Mouse (Mus musculus) intestine, embryonic 14.5 days (tissue): ENCODE measurements around the gene Rgs16. TPM values are rescaled to one million over a fixed set of nuclear protein-coding genes. Genes with fewer than 3 reads are reported as not detected.
A peak's percentile ranks its signal among the peaks of the same experiment; 100 is the strongest.

ENCODE experiments used
- ATAC-seq: fragments of 200-750 bp; cut with Nextera tagmentation; replicated peaks from 2 replicates; pipeline ENCODE4 v1.8.0; 2017; ENCODE audit warnings: low read depth, moderate number of reproducible peaks, moderate TSS enrichment, moderate library complexity; ENCODE audit not compliant: low FRiP score, low TSS enrichment
- DNase-seq: peaks from one replicate; pipeline ENCODE4 v3.0.0-alpha.2; 2018; ENCODE audit warnings: low spot score
- H3K27ac ChIP-seq: fragments of 300-500 bp; sonication (generic); 2 replicates; pipeline ENCODE4 v1.5.1; 2014; ENCODE audit warnings: low read depth, mild to moderate bottlenecking, control low read depth
- H3K27me3 ChIP-seq: fragments of 300-500 bp; sonication (generic); replicated peaks from 2 replicates; pipeline ENCODE4 v1.6.1; 2014; ENCODE audit warnings: low read length, control low read depth; ENCODE audit not compliant: control insufficient read depth, insufficient read depth
- H3K36me3 ChIP-seq: fragments of 300-500 bp; sonication (generic); 2 replicates; pipeline ENCODE4 v1.6.1; 2014; ENCODE audit warnings: low read length, control low read depth; ENCODE audit not compliant: control insufficient read depth, insufficient read depth
- H3K4me1 ChIP-seq: fragments of 300-500 bp; sonication (generic); replicated peaks from 2 replicates; pipeline ENCODE4 v1.6.1; 2014; ENCODE audit warnings: low read length, control low read depth, mixed read lengths; ENCODE audit not compliant: control insufficient read depth, insufficient read depth
- H3K4me2 ChIP-seq: fragments of 300-500 bp; sonication (generic); 2 replicates; pipeline ENCODE4 v1.6.1; 2014; ENCODE audit warnings: low read length
- H3K4me3 ChIP-seq: fragments of 300-500 bp; sonication (generic); 2 replicates; pipeline ENCODE4 v1.5.1; 2014; ENCODE audit warnings: low read depth, low read length, control low read depth, mixed read lengths
- H3K9ac ChIP-seq: fragments of 300-500 bp; sonication (generic); 2 replicates; pipeline ENCODE4 v1.6.1; 2014; ENCODE audit warnings: mild to moderate bottlenecking, low read length
- H3K9me3 ChIP-seq: fragments of 300-500 bp; sonication (generic); 2 replicates; pipeline ENCODE4 v1.6.1; 2016; ENCODE audit warnings: low read length, control low read depth; ENCODE audit not compliant: control insufficient read depth
- WGBS: fragments of 180-500 bp; shearing (Covaris S2); extraction: QIAGEN DNeasy Blood & Tissue Kit; methylation state at CpG from one replicate; pipeline ENCODE4 v1.1.7; 2014; 5-methylcytosine and 5-hydroxymethylcytosine counted together
- polyA plus RNA-seq: library from polyadenylated mRNA; unstranded; fragments of >200 nt; fragmentation: Nextera tagmentation; extraction: Ambion mirVana; gene quantifications from 2 replicates; pipeline ENCODE4 v1.2.1, GENCODE M21; 2014

Rgs16 gene
- polyA plus RNA-seq, 1 experiment from 2014 or later, result 2.7 TPM

DNA sequence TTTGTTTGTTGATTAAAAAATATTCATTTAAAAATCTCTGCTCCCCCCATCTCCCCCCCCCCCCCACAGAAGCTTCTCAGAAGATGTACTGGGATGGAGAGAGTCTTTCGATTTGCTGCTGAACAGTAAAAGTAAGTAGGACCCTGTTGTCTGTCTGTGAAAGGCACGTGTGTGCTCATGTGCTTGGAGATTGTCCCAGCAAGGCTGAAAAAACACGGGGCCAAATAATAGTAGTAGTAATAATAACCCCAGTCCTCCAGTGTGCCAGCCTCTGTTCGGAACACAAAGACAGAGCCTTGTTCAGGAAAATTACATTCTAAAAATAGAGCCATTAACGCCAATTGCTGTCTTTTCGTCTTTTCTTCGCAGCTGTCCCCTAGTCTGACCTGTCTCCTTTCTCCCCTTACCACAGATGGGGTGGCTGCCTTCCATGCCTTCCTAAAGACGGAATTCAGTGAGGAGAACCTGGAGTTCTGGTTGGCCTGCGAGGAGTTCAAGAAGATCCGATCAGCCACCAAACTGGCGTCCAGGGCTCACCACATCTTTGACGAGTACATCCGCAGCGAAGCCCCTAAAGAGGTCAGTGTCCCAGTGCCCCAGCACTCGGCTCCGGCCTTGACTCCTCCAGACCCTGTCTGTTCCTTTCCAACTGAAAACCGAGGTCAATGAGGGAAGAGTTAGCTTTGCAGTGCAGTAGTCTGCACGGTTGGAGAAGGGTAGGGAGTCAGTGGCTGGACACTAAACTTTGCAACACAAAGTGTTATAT, 1.6 kb downstream of the Rgs16 start:
- H3K36me3 ChIP-seq, result no peaks in the 10 kb centered on the region
- peak overlapping the region; percentile 40; the same call in 1 of the 2 replicates for H3K4me3 ChIP-seq
- H3K9me3 ChIP-seq, result no peaks in the 10 kb centered on the region
- H3K27ac ChIP-seq, result no peak overlapping the region
- DNase-seq, result no peak
- peaks cover 5% of the 10 kb centered on the region; the same call in 1 of the 2 replicates for H3K4me1 ChIP-seq
- whole genome bisulfite sequencing, result 71% methylated on average over 18 of the region's 18 CpGs
- H3K4me2 ChIP-seq, result peak overlapping the region; percentile 68
- H3K27me3 ChIP-seq, result peaks cover 43% of the 10 kb centered on the region
- H3K9ac ChIP-seq, result no peak overlapping the region
- no peak for ATAC-seq

DNA sequence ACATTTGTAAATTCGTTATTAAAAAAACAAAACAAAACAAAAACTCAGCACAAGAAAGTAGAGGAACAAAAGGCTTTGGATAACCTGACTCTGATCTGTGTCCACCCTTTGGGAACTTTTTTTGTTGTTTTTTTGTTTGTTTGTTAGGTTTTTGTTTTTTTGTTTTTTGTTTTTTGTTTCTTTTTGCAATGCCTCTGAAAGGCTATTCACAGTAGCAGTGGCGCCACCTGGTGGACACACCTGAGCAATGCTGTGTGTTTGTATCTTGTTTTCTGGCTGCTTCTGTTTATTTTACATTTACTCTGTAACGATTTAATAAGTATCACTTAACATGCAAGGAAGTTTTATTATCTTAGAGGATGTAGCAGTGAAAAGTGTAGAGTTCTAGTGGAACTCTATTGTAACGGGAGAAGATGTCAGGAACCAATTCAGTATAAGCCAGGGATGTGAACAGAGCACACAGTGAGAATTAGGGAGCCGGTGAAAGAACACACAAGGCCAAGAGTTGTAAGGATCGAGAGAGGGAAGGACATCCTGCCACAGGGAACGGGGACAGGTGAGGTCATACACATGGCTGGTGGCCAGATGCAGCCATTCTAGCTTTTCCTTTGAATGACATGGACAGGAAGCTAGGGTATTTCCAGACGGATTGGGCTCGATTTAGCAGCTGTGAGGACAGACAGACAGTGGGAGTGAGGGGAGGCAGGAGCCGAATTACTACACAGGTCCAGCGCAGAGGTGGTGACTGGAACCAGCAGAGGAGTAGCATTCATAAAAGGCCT, 2.4 kb downstream of the Rgs16 start:
- Histone ChIP-seq H3K27ac (no peak overlapping the region), H3K36me3 (no peaks in the 10 kb centered on the region), H3K9me3 (no peaks in the 10 kb centered on the region), H3K4me1 (peaks cover 5% of the 10 kb centered on the region; the same call in 1 of the 2 replicates), H3K4me3 (no peak overlapping the region), H3K4me2 (0 out of 2 replicates have a peak overlapping the region, but pooled peaks have one; percentile 68), H3K9ac (no peak overlapping the region), H3K27me3 (peaks cover 42% of the 10 kb centered on the region)
- DNase-seq (peak; percentile 83), ATAC-seq (no peak)
- WGBS, result 59% methylated on average over 11 of the region's 11 CpGs

DNA sequence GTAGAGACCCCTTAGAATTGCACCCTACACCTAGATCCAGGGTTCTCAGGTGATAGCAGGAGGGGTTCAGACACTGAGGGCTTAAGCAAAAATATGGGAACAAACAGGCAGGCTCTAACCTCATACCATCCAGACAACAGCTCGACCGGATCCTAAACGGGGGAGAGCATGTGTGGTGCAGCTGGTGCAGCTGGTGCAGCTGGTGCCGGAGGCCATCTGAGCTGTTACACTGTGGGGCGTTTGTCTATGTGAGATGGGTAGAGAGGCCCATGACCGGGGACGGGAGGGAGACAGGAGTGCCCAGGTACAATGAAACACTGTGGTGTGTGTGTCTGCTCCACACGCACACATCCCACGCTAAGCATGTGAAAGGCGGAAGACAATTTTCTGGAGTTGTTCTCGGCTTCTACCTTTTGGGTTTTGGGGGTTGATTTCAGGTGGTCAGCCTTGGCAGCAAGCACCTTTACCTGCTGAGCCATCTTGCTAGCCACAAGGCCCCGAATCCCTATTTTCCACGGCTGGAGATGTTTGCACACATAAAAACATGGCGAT, 6.0 kb downstream of the Rgs16 start:
- DNase-seq (no peak), ATAC-seq (no peak)
- Histone ChIP-seq H3K9ac (no peak overlapping the region), H3K4me2 (no peak overlapping the region), H3K27ac (no peak overlapping the region), H3K4me3 (no peak overlapping the region), H3K9me3 (no peaks in the 10 kb centered on the region), H3K4me1 (peaks cover 18% of the 10 kb centered on the region), H3K27me3 (peaks cover 9% of the 10 kb centered on the region), H3K36me3 (no peaks in the 10 kb centered on the region)
- WGBS, result 80% methylated on average over 14 of the region's 14 CpGs

GRCm38 (mm10) chr1:153746728-153747127, 6.6 kb downstream of the Rgs16 start:
- H3K9me3 ChIP-seq, result no peaks in the 10 kb centered on the region
- H3K27me3 ChIP-seq, result peaks cover 3% of the 10 kb centered on the region; the same call in 1 of the 2 replicates
- no peaks in the 10 kb centered on the region for H3K36me3 ChIP-seq
- WGBS, result 6% methylated on average over 12 of the region's 12 CpGs
- no peak overlapping the region for H3K27ac ChIP-seq
- H3K4me1 ChIP-seq, result peaks cover 18% of the 10 kb centered on the region
- H3K4me2 ChIP-seq, result no peak overlapping the region
- no peak overlapping the region for H3K4me3 ChIP-seq
- ATAC-seq (no peak), DNase-seq (peak; percentile 87)
- H3K9ac ChIP-seq, result no peak overlapping the region

DNA sequence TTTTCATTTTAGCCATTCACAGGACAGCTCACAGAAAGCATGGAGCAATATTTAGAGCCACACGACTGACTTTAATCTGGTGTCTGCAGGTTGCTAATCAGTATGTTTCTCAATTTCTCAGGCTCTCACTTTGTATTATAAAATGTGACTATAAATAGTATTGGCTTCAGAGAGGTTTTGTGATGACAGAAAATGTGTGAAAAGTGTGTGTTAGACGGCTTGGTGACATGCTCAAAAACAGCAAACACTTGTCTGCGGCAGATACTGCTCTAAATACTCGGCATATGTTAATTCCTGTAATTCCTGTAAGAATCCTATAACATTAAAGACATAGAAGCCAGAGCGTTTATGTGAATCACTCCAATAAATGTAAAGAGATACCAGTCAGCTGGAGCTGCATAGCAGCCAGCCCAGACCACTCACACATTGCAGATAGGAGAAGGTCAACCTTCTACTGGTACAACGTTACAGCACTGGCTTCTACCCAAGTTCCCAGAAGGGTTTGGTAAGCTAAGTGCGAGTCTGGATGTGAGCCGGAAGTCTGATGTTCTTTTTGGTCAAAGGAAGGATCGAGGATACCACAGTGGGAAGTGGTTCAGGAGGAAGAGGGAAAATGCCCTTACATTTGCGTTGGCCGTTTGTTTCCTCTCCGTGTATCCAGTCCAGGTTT, 7.8 kb downstream of the Rgs16 start:
- H3K27ac ChIP-seq, result peak overlapping the region; percentile 78
- no peak overlapping the region for H3K9ac ChIP-seq
- no peak for ATAC-seq
- no peak overlapping the region for H3K4me3 ChIP-seq
- H3K4me2 ChIP-seq, result peak overlapping the region; percentile 60; the same call in 1 of the 2 replicates
- no peaks in the 10 kb centered on the region for H3K27me3 ChIP-seq
- DNase-seq, result no peak
- 55% methylated on average over 12 of the region's 12 CpGs for WGBS
- no peaks in the 10 kb centered on the region for H3K9me3 ChIP-seq
- H3K4me1 ChIP-seq, result peaks cover 18% of the 10 kb centered on the region
- no peaks in the 10 kb centered on the region for H3K36me3 ChIP-seq

GRCm38 (mm10) chr1:153748549-153748948, 8.4 kb downstream of the Rgs16 start:
- no peaks in the 10 kb centered on the region for H3K27me3 ChIP-seq
- H3K36me3 ChIP-seq, result no peaks in the 10 kb centered on the region
- no peaks in the 10 kb centered on the region for H3K9me3 ChIP-seq
- no peak overlapping the region for H3K4me3 ChIP-seq
- 0% methylated on average over 1 of the region's 1 CpGs for WGBS
- H3K4me2 ChIP-seq, result peak overlapping the region; percentile 60
- H3K9ac ChIP-seq, result no peak overlapping the region
- DNase-seq, result peak; percentile 82
- ATAC-seq, result no peak
- H3K27ac ChIP-seq, result peak overlapping the region; percentile 78
- H3K4me1 ChIP-seq, result peaks cover 18% of the 10 kb centered on the region

- DNase-seq (peak; percentile 86), ATAC-seq (peak; percentile 50)
- H3K27me3 ChIP-seq, result no peaks in the 10 kb centered on the region
- no peaks in the 10 kb centered on the region for H3K9me3 ChIP-seq
- no peaks in the 10 kb centered on the region for H3K36me3 ChIP-seq
- 3% methylated on average over 18 of the region's 18 CpGs for WGBS
- peak within 1 kb of the TSS; percentile 54 for H3K9ac ChIP-seq
- H3K4me1 ChIP-seq, result peaks cover 18% of the 10 kb centered on the region
- H3K4me2 ChIP-seq, result peak within 1 kb of the TSS; percentile 60
- peak within 1 kb of the TSS; percentile 30 for H3K4me3 ChIP-seq
- H3K27ac ChIP-seq, result peak within 1 kb of the TSS; percentile 78
These were observed 9.2 kb downstream of the Rgs16 start, which contains the start of gene Rnasel for GRCm38 (mm10) chr1:153749211-153749801. Gene Rnasel (plus strand): TSS chr1:153749426.

DNA sequence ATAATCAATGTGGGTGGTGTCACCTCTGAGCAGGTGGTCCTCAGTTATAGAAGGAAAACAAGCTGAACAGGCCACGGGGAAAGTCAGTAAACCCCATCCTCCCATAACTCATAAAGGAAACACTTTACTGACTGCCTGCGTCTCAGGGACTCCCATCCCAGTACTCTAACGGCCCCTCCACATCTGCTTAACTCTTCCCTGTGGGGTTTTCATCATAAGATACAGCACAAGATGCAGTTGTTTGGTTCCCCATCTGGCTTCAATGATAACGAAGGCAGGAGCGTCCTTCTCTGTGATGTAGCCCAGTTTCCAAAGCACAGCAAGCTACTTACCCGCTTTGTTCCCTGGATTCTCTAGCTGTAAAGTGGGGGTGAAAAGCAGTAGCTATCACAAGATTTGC, 9.9 kb downstream of the Rgs16 start:
- Histone ChIP-seq H3K27ac (no peak overlapping the region), H3K36me3 (no peaks in the 10 kb centered on the region), H3K4me1 (peaks cover 18% of the 10 kb centered on the region), H3K4me2 (peak overlapping the region; percentile 60), H3K27me3 (no peaks in the 10 kb centered on the region), H3K9me3 (no peaks in the 10 kb centered on the region), H3K9ac (peak overlapping the region; percentile 54), H3K4me3 (peak overlapping the region; percentile 30; the same call in 1 of the 2 replicates)
- no peak for DNase-seq
- no peak for ATAC-seq
- WGBS, result 55% methylated on average over 6 of the region's 6 CpGs
